Mouse (Mus musculus): ENCODE measurements around the gene Sft2d1.

The Sft2d1 gene

GRCm38 (mm10) chr17:8310838-8311614, at the start of gene Sft2d1:
Sft2d1 (plus strand) TSS chr17:8311102.
- DNase-seq (ENCODE audit: low spot score), result peak; percentile 93

GRCm38 (mm10) chr17:8264638-8265037, 46.3 kb upstream of the Sft2d1 start:
- DNase-seq (ENCODE audit: low spot score), result peak; percentile 68

GRCm38 (mm10) chr17:8272054-8272749, 38.7 kb upstream of the Sft2d1 start:
- DNase-seq (ENCODE audit: low spot score), result no peak

GRCm38 (mm10) chr17:8272951-8273350, 38.0 kb upstream of the Sft2d1 start:
- no peak for DNase-seq (ENCODE audit: low spot score)

- no peak for DNase-seq (ENCODE audit: low spot score)
These were observed 34.8 kb upstream of the Sft2d1 start for GRCm38 (mm10) chr17:8276071-8276470.

GRCm38 (mm10) chr17:8276680-8277079, 34.2 kb upstream of the Sft2d1 start:
- no peak for DNase-seq (ENCODE audit: low spot score)

- no peak for DNase-seq (ENCODE audit: low spot score)
These were observed 33.6 kb upstream of the Sft2d1 start for GRCm38 (mm10) chr17:8277266-8277665.

- no peak for DNase-seq (ENCODE audit: low spot score)
These were observed 32.5 kb upstream of the Sft2d1 start for GRCm38 (mm10) chr17:8278356-8278755.

- DNase-seq (ENCODE audit: low spot score), result peak; percentile 93
These were observed 27.9 kb upstream of the Sft2d1 start, which contains the start of gene Mpc1 for GRCm38 (mm10) chr17:8282821-8283525. Mpc1 (plus strand) TSS chr17:8282904.

- DNase-seq (ENCODE audit: low spot score), result peak; percentile 95
These were observed 27.2 kb upstream of the Sft2d1 start for GRCm38 (mm10) chr17:8283526-8284253.

- no peak for DNase-seq (ENCODE audit: low spot score)
These were observed 26.6 kb upstream of the Sft2d1 start for GRCm38 (mm10) chr17:8284254-8284661.

- no peak for DNase-seq (ENCODE audit: low spot score)
These were observed 25.8 kb upstream of the Sft2d1 start for GRCm38 (mm10) chr17:8285056-8285455.

- DNase-seq (ENCODE audit: low spot score), result no peak
These were observed 23.9 kb upstream of the Sft2d1 start for GRCm38 (mm10) chr17:8286987-8287386.

- DNase-seq (ENCODE audit: low spot score), result no peak
These were observed 20.8 kb upstream of the Sft2d1 start for GRCm38 (mm10) chr17:8289993-8290679.

- no peak for DNase-seq (ENCODE audit: low spot score)
These were observed 20.2 kb upstream of the Sft2d1 start for GRCm38 (mm10) chr17:8290736-8291135.

GRCm38 (mm10) chr17:8295825-8296224, 15.1 kb upstream of the Sft2d1 start:
- DNase-seq (ENCODE audit: low spot score), result no peak

GRCm38 (mm10) chr17:8296313-8296844, 14.5 kb upstream of the Sft2d1 start:
- no peak for DNase-seq (ENCODE audit: low spot score)

GRCm38 (mm10) chr17:8297746-8298145, 13.2 kb upstream of the Sft2d1 start:
- DNase-seq (ENCODE audit: low spot score), result no peak

GRCm38 (mm10) chr17:8298281-8298680, 12.6 kb upstream of the Sft2d1 start:
- DNase-seq (ENCODE audit: low spot score), result no peak

GRCm38 (mm10) chr17:8299524-8299923, 11.4 kb upstream of the Sft2d1 start:
- DNase-seq (ENCODE audit: low spot score), result peak; percentile 32

- DNase-seq (ENCODE audit: low spot score), result no peak
These were observed 9.4 kb upstream of the Sft2d1 start for GRCm38 (mm10) chr17:8301515-8301914.

Data from left cerebral cortex, adult 11 months (tissue).